ENCODE assay signal across 9 mouse cellular contexts in genomic region chr12:52818588-52818987, GRCm38 (mm10).
DNase-seq lines count a peak whose midpoint lies in the region; ATAC-seq and TF ChIP-seq lines count a peak whose summit lies in the region.
"Had no signal": no experiment of that assay in that cellular context is flagged by ENCODE, and none has a peak within 500 bp of the region (broad histone marks: within the 10 kb centered on the region; RNA-seq: fewer than 3 reads in every experiment).

No protein-coding gene starts in this region.

- H3K4me1 ChIP-seq in kidney, postnatal 0 days (replicated peaks; ENCODE audit: insufficient read depth, low read length): no peaks in the 10 kb centered on the region
- H3K4me1 ChIP-seq in MEL (ENCODE audit: control insufficient read depth in 1 of 2, insufficient read depth in 2 of 2, low read length in 2 of 2): no peaks in the 10 kb centered on the region
- H3K4me1 ChIP-seq in liver, postnatal 0 days (ENCODE audit: insufficient read depth): no peaks in the 10 kb centered on the region
- H3K4me1 ChIP-seq: limb, embryonic 12.5 days had no signal

- TF ChIP-seq CTCF in kidney, postnatal 0 days (IDR thresholded peaks at IDR 0.05; ENCODE audit: low read depth): no peak
- no peak for TF ChIP-seq CTCF in MEL (IDR thresholded peaks at IDR 0.05 in 2 of 3, conservative IDR thresholded peaks at IDR 0.05 in 1 of 3; ENCODE audit: control insufficient read depth in 1 of 3, insufficient read depth in 1 of 3, low read depth in 2 of 3, low read length in 3 of 3, poor library complexity in 1 of 3, severe bottlenecking in 1 of 3)
- no peak for TF ChIP-seq CTCF in liver, postnatal 0 days (IDR thresholded peaks at IDR 0.05; ENCODE audit: low read depth)

- peak overlapping the region; percentile 27; the same call in 1 of the 2 replicates for H3K4me2 ChIP-seq in kidney, postnatal 0 days (ENCODE audit: low read length)
- H3K4me2 ChIP-seq in liver, postnatal 0 days (ENCODE audit: low read depth, low read length): no peak overlapping the region
- H3K4me2 ChIP-seq: limb, embryonic 12.5 days had no signal

- no peaks in the 10 kb centered on the region for H3K27me3 ChIP-seq in kidney, postnatal 0 days (ENCODE audit: insufficient read depth, low read length)
- peaks cover 7 to 8% of the 10 kb centered on the region in 2 experiments; a peak in 3 of 4 replicates for H3K27me3 ChIP-seq in MEL (ENCODE audit: control insufficient read depth in 1 of 2, insufficient read depth in 2 of 2, low read length in 2 of 2)
- H3K27me3 ChIP-seq in liver, postnatal 0 days (ENCODE audit: insufficient read depth, low read length): no peaks in the 10 kb centered on the region
- H3K27me3 ChIP-seq: limb, embryonic 12.5 days had no signal

- H3K36me3 ChIP-seq in kidney, postnatal 0 days (ENCODE audit: insufficient read depth, low read length): no peaks in the 10 kb centered on the region
- no peaks in the 10 kb centered on the region for H3K36me3 ChIP-seq in MEL (ENCODE audit: control insufficient read depth in 1 of 2, insufficient read depth in 2 of 2, low read length in 2 of 2)
- no peaks in the 10 kb centered on the region for H3K36me3 ChIP-seq in liver, postnatal 0 days (replicated peaks; ENCODE audit: insufficient read depth, low read length)
- H3K36me3 ChIP-seq: limb, embryonic 12.5 days had no signal

- no peak for TF ChIP-seq POLR2A in MEL (IDR thresholded peaks at IDR 0.05; ENCODE audit: control insufficient read depth in 1 of 2, insufficient read depth in 1 of 2, low read depth in 1 of 2, low read length in 2 of 2, poor library complexity in 1 of 2)

- H3K9ac ChIP-seq in kidney, postnatal 0 days (ENCODE audit: low read depth, low read length): no peak overlapping the region
- H3K9ac ChIP-seq in MEL (ENCODE audit: control insufficient read depth, low read depth, low read length, poor library complexity, severe bottlenecking): no peak overlapping the region
- no peak overlapping the region for H3K9ac ChIP-seq in liver, postnatal 0 days (replicated peaks)
- H3K9ac ChIP-seq: limb, embryonic 12.5 days had no signal

- no peak for TF ChIP-seq EP300 in MEL (IDR thresholded peaks at IDR 0.05; ENCODE audit: low read depth in 1 of 2, low read length in 2 of 2)
- TF ChIP-seq EP300 in liver, postnatal 0 days (IDR thresholded peaks at IDR 0.05; ENCODE audit: low read depth): no peak

- no peak for ATAC-seq in kidney, postnatal 0 days (replicated peaks; ENCODE audit: low FRiP score, low read depth)
- ATAC-seq in megakaryocyte, adult 5-6 weeks (ENCODE audit: poor library complexity, severe bottlenecking): peak; percentile 51; the same call in 1 of the 2 replicates
- no peak for ATAC-seq in liver, postnatal 0 days

- no peak for TF ChIP-seq RAD21 in MEL (IDR thresholded peaks at IDR 0.05; ENCODE audit: low read depth, low read length)

- H3K27ac ChIP-seq in kidney, postnatal 0 days: no peak overlapping the region
- no peak overlapping the region for H3K27ac ChIP-seq in MEL (ENCODE audit: control insufficient read depth, low read depth, low read length)
- H3K27ac ChIP-seq in liver, postnatal 0 days (ENCODE audit: low read depth): no peak overlapping the region
- H3K27ac ChIP-seq: limb, embryonic 12.5 days had no signal

- H3K79me2 ChIP-seq in MEL (ENCODE audit: control insufficient read depth, insufficient read depth, low read length, poor library complexity): no peaks in the 10 kb centered on the region

- no peak overlapping the region for H3K4me3 ChIP-seq in kidney, postnatal 0 days (replicated peaks; ENCODE audit: low read depth, low read length)
- no peak overlapping the region for H3K4me3 ChIP-seq in MEL (ENCODE audit: control insufficient read depth in 1 of 2, insufficient read depth in 1 of 2, low read depth in 2 of 2, low read length in 2 of 2)
- no peak overlapping the region for H3K4me3 ChIP-seq in liver, postnatal 0 days (ENCODE audit: low read depth, low read length)
- H3K4me3 ChIP-seq: limb, embryonic 12.5 days had no signal

- intact Hi-C loops in heart, postnatal 36 days (cut with DNase I): no loop called here

- WGBS in kidney, postnatal 0 days: 53% methylated on average over 7 of the region's 7 CpGs
- 37% methylated on average over 7 of the region's 7 CpGs for WGBS in liver, postnatal 0 days (ENCODE audit: insufficient replicate concordance)

- peak; percentile 73 for DNase-seq in kidney, postnatal 0 days (ENCODE audit: low spot score)
- no peak for DNase-seq in kidney, adult 11 months
- DNase-seq in MEL (ENCODE audit: low read depth, low spot score): peak; percentile 19
- DNase-seq in frontal cortex, postnatal 14 days (ENCODE audit: low spot score in 2 of 2): peak; percentile 17 to 19
- DNase-seq in cerebellum, adult 8-10 months: no peak
- no peak for DNase-seq in heart, postnatal 36 days
- DNase-seq in liver, postnatal 0 days: no peak

- H3K9me3 ChIP-seq in kidney, postnatal 0 days (replicated peaks; ENCODE audit: low read length): no peaks in the 10 kb centered on the region
- no peaks in the 10 kb centered on the region for H3K9me3 ChIP-seq in MEL (replicated peaks; ENCODE audit: insufficient read depth, low read length)
- no peaks in the 10 kb centered on the region for H3K9me3 ChIP-seq in liver, postnatal 0 days (ENCODE audit: low read length)

TF ChIP-seq in MEL, 35 proteins besides CTCF, POLR2A, EP300 and RAD21:
- TF ChIP-seq ZNF384 (IDR thresholded peaks at IDR 0.05; ENCODE audit: low read depth, low read length) (no peak), ELF1 (IDR thresholded peaks at IDR 0.05; ENCODE audit: low read depth, low read length) (no peak), RCOR1 (IDR thresholded peaks at IDR 0.05; ENCODE audit: low read depth, low read length) (no peak), GATA1 (IDR thresholded peaks at IDR 0.05; ENCODE audit: low read depth, low read length) (no peak), NELFE (IDR thresholded peaks at IDR 0.05; ENCODE audit: low read depth, low read length) (no peak), MAZ (IDR thresholded peaks at IDR 0.05; ENCODE audit: low read depth, low read length) (no peak)

Comparison
In these comparisons a context has a peak if more than half of its experiments do, and no peak if none do; other contexts are left out.
1. DNase-seq: peak in kidney, postnatal 0 days (single experiment), MEL (single experiment) and frontal cortex, postnatal 14 days (2 of 2); none in kidney, adult 11 months (single experiment), cerebellum, adult 8-10 months (single experiment), heart, postnatal 36 days (0 of 2) and liver, postnatal 0 days (single experiment).